Mouse (Mus musculus): ENCODE measurements around the gene Obscn. TPM values are rescaled to one million over a fixed set of nuclear protein-coding genes. Genes with fewer than 3 reads are reported as not detected.
"Not testable (repeated sequence)": the region's sequence is repeated elsewhere in the genome, so short reads cannot be mapped to it uniquely, and the experiment has no call there.

The Obscn gene
- polyA plus RNA-seq, 1 experiment from 2014 or later, result 0.62 TPM

- DNase-seq (ENCODE audit: low spot score); H3K9me3 ChIP-seq (replicated peaks; ENCODE audit: control insufficient read depth, low read length); H3K27me3 ChIP-seq (ENCODE audit: control insufficient read depth, insufficient read depth, low read length); H3K4me1 ChIP-seq (ENCODE audit: control insufficient read depth, insufficient read depth, low read length); H3K36me3 ChIP-seq (replicated peaks; ENCODE audit: control insufficient read depth, insufficient read depth, low read depth, low read length): not testable (repeated sequence)
- Histone ChIP-seq H3K27ac (replicated peaks; ENCODE audit: low read depth, low read length) (peak overlapping the region; percentile 78; the same call in 1 of the 2 replicates), H3K4me3 (ENCODE audit: low read depth, low read length) (peak overlapping the region; percentile 42), H3K4me2 (ENCODE audit: low read depth, low read length) (peak overlapping the region; percentile 82), H3K9ac (replicated peaks; ENCODE audit: low read length) (peak overlapping the region; percentile 69)
- WGBS, result 0% methylated on average over 14 of the region's 17 CpGs
- ATAC-seq (replicated peaks; ENCODE audit: insufficient number of reproducible peaks, low FRiP score, low TSS enrichment, low read depth), result peak; percentile 10; the same call in 1 of the 2 replicates
Measured at GRCm38 (mm10) chr11:58954170-58954419, 182.1 kb downstream of the Obscn start.

GRCm38 (mm10) chr11:58953351-58954169, 182.6 kb downstream of the Obscn start:
- peaks cover 5% of the 10 kb centered on the region; the same call in 1 of the 2 replicates for H3K27me3 ChIP-seq (ENCODE audit: control insufficient read depth, insufficient read depth, low read length)
- WGBS, result 1% methylated on average over 33 of the region's 33 CpGs
- DNase-seq (ENCODE audit: low spot score) (peak; percentile 64), ATAC-seq (replicated peaks; ENCODE audit: insufficient number of reproducible peaks, low FRiP score, low TSS enrichment, low read depth) (peak; percentile 6; the same call in 1 of the 2 replicates)
- no peaks in the 10 kb centered on the region for H3K4me1 ChIP-seq (ENCODE audit: control insufficient read depth, insufficient read depth, low read length)
- no peaks in the 10 kb centered on the region for H3K9me3 ChIP-seq (replicated peaks; ENCODE audit: control insufficient read depth, low read length)
- peak overlapping the region; percentile 82 for H3K4me2 ChIP-seq (ENCODE audit: low read depth, low read length)
- no peaks in the 10 kb centered on the region for H3K36me3 ChIP-seq (replicated peaks; ENCODE audit: control insufficient read depth, insufficient read depth, low read depth, low read length)
- peak overlapping the region; percentile 78 for H3K27ac ChIP-seq (replicated peaks; ENCODE audit: low read depth, low read length)
- H3K9ac ChIP-seq (replicated peaks; ENCODE audit: low read length), result peak overlapping the region; percentile 69
- H3K4me3 ChIP-seq (ENCODE audit: low read depth, low read length), result peak overlapping the region; percentile 42

GRCm38 (mm10) chr11:58951210-58951609, 185.0 kb downstream of the Obscn start:
- Histone ChIP-seq H3K36me3 (replicated peaks; ENCODE audit: control insufficient read depth, insufficient read depth, low read depth, low read length) (no peaks in the 10 kb centered on the region), H3K9ac (replicated peaks; ENCODE audit: low read length) (no peak overlapping the region), H3K27me3 (ENCODE audit: control insufficient read depth, insufficient read depth, low read length) (peaks cover 5% of the 10 kb centered on the region; the same call in 1 of the 2 replicates), H3K9me3 (replicated peaks; ENCODE audit: control insufficient read depth, low read length) (no peaks in the 10 kb centered on the region), H3K4me2 (ENCODE audit: low read depth, low read length) (no peak overlapping the region), H3K27ac (replicated peaks; ENCODE audit: low read depth, low read length) (no peak overlapping the region), H3K4me3 (ENCODE audit: low read depth, low read length) (no peak overlapping the region), H3K4me1 (ENCODE audit: control insufficient read depth, insufficient read depth, low read length) (no peaks in the 10 kb centered on the region)
- no peak for DNase-seq (ENCODE audit: low spot score)
- no peak for ATAC-seq (replicated peaks; ENCODE audit: insufficient number of reproducible peaks, low FRiP score, low TSS enrichment, low read depth)
- 70% methylated on average over 5 of the region's 5 CpGs for WGBS

GRCm38 (mm10) chr11:58949480-58950431, 186.4 kb downstream of the Obscn start:
- 6% methylated on average over 20 of the region's 20 CpGs for WGBS
- Histone ChIP-seq H3K9me3 (replicated peaks; ENCODE audit: control insufficient read depth, low read length) (no peaks in the 10 kb centered on the region), H3K27me3 (ENCODE audit: control insufficient read depth, insufficient read depth, low read length) (peaks cover 5% of the 10 kb centered on the region; the same call in 1 of the 2 replicates), H3K4me3 (ENCODE audit: low read depth, low read length) (peak overlapping the region; percentile 41), H3K9ac (replicated peaks; ENCODE audit: low read length) (peak overlapping the region; percentile 75), H3K4me2 (ENCODE audit: low read depth, low read length) (peak overlapping the region; percentile 66), H3K4me1 (ENCODE audit: control insufficient read depth, insufficient read depth, low read length) (no peaks in the 10 kb centered on the region), H3K27ac (replicated peaks; ENCODE audit: low read depth, low read length) (peak overlapping the region; percentile 91), H3K36me3 (replicated peaks; ENCODE audit: control insufficient read depth, insufficient read depth, low read depth, low read length) (no peaks in the 10 kb centered on the region)
- DNase-seq (ENCODE audit: low spot score), result peak; percentile 77
- ATAC-seq (replicated peaks; ENCODE audit: insufficient number of reproducible peaks, low FRiP score, low TSS enrichment, low read depth), result 0 out of 2 replicates have a peak, but pooled peaks have one; percentile 24

- ATAC-seq (replicated peaks; ENCODE audit: insufficient number of reproducible peaks, low FRiP score, low TSS enrichment, low read depth) (peak; percentile 86), DNase-seq (ENCODE audit: low spot score) (peak; percentile 88)
- H3K4me1 ChIP-seq (ENCODE audit: control insufficient read depth, insufficient read depth, low read length), result no peaks in the 10 kb centered on the region
- no peaks in the 10 kb centered on the region for H3K9me3 ChIP-seq (replicated peaks; ENCODE audit: control insufficient read depth, low read length)
- H3K4me2 ChIP-seq (ENCODE audit: low read depth, low read length), result peak within 1 kb of the TSS; percentile 66
- H3K27ac ChIP-seq (replicated peaks; ENCODE audit: low read depth, low read length), result peak within 1 kb of the TSS; percentile 91
- no peaks in the 10 kb centered on the region for H3K36me3 ChIP-seq (replicated peaks; ENCODE audit: control insufficient read depth, insufficient read depth, low read depth, low read length)
- under 1% methylated on average over 46 of the region's 48 CpGs for WGBS
- peaks cover 5% of the 10 kb centered on the region; the same call in 1 of the 2 replicates for H3K27me3 ChIP-seq (ENCODE audit: control insufficient read depth, insufficient read depth, low read length)
- H3K4me3 ChIP-seq (ENCODE audit: low read depth, low read length), result peak within 1 kb of the TSS; percentile 41
- H3K9ac ChIP-seq (replicated peaks; ENCODE audit: low read length), result peak within 1 kb of the TSS; percentile 75
Measured at GRCm38 (mm10) chr11:58948542-58949479, 187.4 kb downstream of the Obscn start, which contains the start of gene Hist3h2ba. TSS of gene Hist3h2ba (plus strand) at chr11:58948920.

- Histone ChIP-seq H3K36me3 (replicated peaks; ENCODE audit: control insufficient read depth, insufficient read depth, low read depth, low read length) (no peaks in the 10 kb centered on the region), H3K27me3 (ENCODE audit: control insufficient read depth, insufficient read depth, low read length) (peaks cover 5% of the 10 kb centered on the region; the same call in 1 of the 2 replicates), H3K4me2 (ENCODE audit: low read depth, low read length) (peak overlapping the region; percentile 60), H3K9me3 (replicated peaks; ENCODE audit: control insufficient read depth, low read length) (no peaks in the 10 kb centered on the region), H3K9ac (replicated peaks; ENCODE audit: low read length) (peak overlapping the region; percentile 53), H3K4me3 (ENCODE audit: low read depth, low read length) (peak overlapping the region; percentile 41), H3K4me1 (ENCODE audit: control insufficient read depth, insufficient read depth, low read length) (no peaks in the 10 kb centered on the region), H3K27ac (replicated peaks; ENCODE audit: low read depth, low read length) (peak overlapping the region; percentile 80)
- DNase-seq (ENCODE audit: low spot score), result peak; percentile 61
- 17% methylated on average over 23 of the region's 23 CpGs for WGBS
- ATAC-seq (replicated peaks; ENCODE audit: insufficient number of reproducible peaks, low FRiP score, low TSS enrichment, low read depth), result peak; percentile 47; the same call in 1 of the 2 replicates
Measured at GRCm38 (mm10) chr11:58947798-58948528, 188.2 kb downstream of the Obscn start.

GRCm38 (mm10) chr11:58947306-58947705, 188.9 kb downstream of the Obscn start:
- Histone ChIP-seq H3K9me3 (replicated peaks; ENCODE audit: control insufficient read depth, low read length) (no peaks in the 10 kb centered on the region), H3K27ac (replicated peaks; ENCODE audit: low read depth, low read length) (no peak overlapping the region), H3K36me3 (replicated peaks; ENCODE audit: control insufficient read depth, insufficient read depth, low read depth, low read length) (no peaks in the 10 kb centered on the region), H3K9ac (replicated peaks; ENCODE audit: low read length) (no peak overlapping the region; the same call in 1 of the 2 replicates), H3K4me3 (ENCODE audit: low read depth, low read length) (no peak overlapping the region), H3K4me2 (ENCODE audit: low read depth, low read length) (no peak overlapping the region), H3K4me1 (ENCODE audit: control insufficient read depth, insufficient read depth, low read length) (no peaks in the 10 kb centered on the region), H3K27me3 (ENCODE audit: control insufficient read depth, insufficient read depth, low read length) (peaks cover 5% of the 10 kb centered on the region; the same call in 1 of the 2 replicates)
- 77% methylated on average over 3 of the region's 3 CpGs for WGBS
- DNase-seq (ENCODE audit: low spot score) (no peak), ATAC-seq (replicated peaks; ENCODE audit: insufficient number of reproducible peaks, low FRiP score, low TSS enrichment, low read depth) (no peak)

Measured in embryonic facial prominence, embryonic 11.5 days (tissue).